Mouse (Mus musculus) lung, embryonic 16.5 days (tissue): Measurements from ENCODE around the gene Tmed2. TPM values are rescaled to one million over a fixed set of nuclear protein-coding genes. Genes with fewer than 3 reads are reported as not detected.
A peak's percentile ranks its signal among the peaks of the same experiment; 100 is the strongest.
"Not testable (repeated sequence)": the region's sequence is repeated elsewhere in the genome, so short reads cannot be mapped to it uniquely, and the experiment has no call there.

Experiments used
- ATAC-seq: fragments of 200-750 bp; cut with Nextera tagmentation; 2 replicates; pipeline ENCODE4 v1.8.0; 2017; ENCODE audit warnings: low read depth, mild to moderate bottlenecking, moderate library complexity
- H3K27ac ChIP-seq: fragments of 300-500 bp; sonication (generic); 2 replicates; pipeline ENCODE4 v1.5.1; 2014; ENCODE audit warnings: mild to moderate bottlenecking, control low read depth, low read length
- H3K27me3 ChIP-seq: fragments of 300-500 bp; sonication (generic); 2 replicates; pipeline ENCODE4 v1.6.1; 2014; ENCODE audit warnings: low read depth, low read length, mixed read lengths; ENCODE audit not compliant: control insufficient read depth, insufficient read depth
- H3K36me3 ChIP-seq: fragments of 300-500 bp; sonication (generic); 2 replicates; pipeline ENCODE4 v1.6.1; 2014; ENCODE audit warnings: low read length; ENCODE audit not compliant: control insufficient read depth, insufficient read depth
- H3K4me1 ChIP-seq: fragments of 300-500 bp; sonication (generic); replicated peaks from 2 replicates; pipeline ENCODE4 v1.6.1; 2014; ENCODE audit warnings: low read length, mixed read lengths; ENCODE audit not compliant: control insufficient read depth, insufficient read depth
- H3K4me2 ChIP-seq: fragments of 300-500 bp; sonication (generic); 2 replicates; pipeline ENCODE4 v1.6.1; 2014; ENCODE audit warnings: low read depth, low read length, control low read depth
- H3K4me3 ChIP-seq: fragments of 300-500 bp; sonication (generic); 2 replicates; pipeline ENCODE4 v1.5.1; 2014; ENCODE audit warnings: mild to moderate bottlenecking, low read length, control low read depth
- H3K9ac ChIP-seq: fragments of 300-500 bp; sonication (generic); 2 replicates; pipeline ENCODE4 v1.6.1; 2014; ENCODE audit warnings: low read length, control low read depth
- H3K9me3 ChIP-seq: fragments of 300-500 bp; sonication (generic); 2 replicates; pipeline ENCODE4 v1.6.1; 2016; ENCODE audit warnings: low read length; ENCODE audit not compliant: control insufficient read depth
- WGBS: fragments of 180-500 bp; shearing (Covaris S2); extraction: QIAGEN DNeasy Blood & Tissue Kit; methylation state at CpG from one replicate; pipeline ENCODE4 v1.1.7; 2014; 5-methylcytosine and 5-hydroxymethylcytosine counted together
- polyA plus RNA-seq: library from polyadenylated mRNA; unstranded; fragments of >200 nt; fragmentation: Nextera tagmentation; extraction: Ambion mirVana; gene quantifications from 2 replicates; pipeline ENCODE4 v1.2.1, GENCODE M21; 2015

Gene Tmed2
- polyA plus RNA-seq, 1 experiment from 2014 or later, result 611 TPM

- H3K9ac ChIP-seq, result peak overlapping the region; percentile 86
- WGBS, result 13% methylated on average over 14 of the region's 14 CpGs
- H3K27ac ChIP-seq, result peak overlapping the region; percentile 88
- no peaks in the 10 kb centered on the region for H3K36me3 ChIP-seq
- no peaks in the 10 kb centered on the region for H3K27me3 ChIP-seq
- ATAC-seq, result peak; percentile 23
- peaks cover 36% of the 10 kb centered on the region for H3K4me1 ChIP-seq
- peak overlapping the region; percentile 95 for H3K4me2 ChIP-seq
- H3K9me3 ChIP-seq, result no peaks in the 10 kb centered on the region
- peak overlapping the region; percentile 87 for H3K4me3 ChIP-seq
These were observed 8.9 kb upstream of the Tmed2 start for GRCm38 (mm10) chr5:124531583-124531930.

- no peaks in the 10 kb centered on the region for H3K9me3 ChIP-seq
- peak overlapping the region; percentile 24; the same call in 1 of the 2 replicates for H3K9ac ChIP-seq
- H3K4me2 ChIP-seq, result no peak overlapping the region
- H3K4me3 ChIP-seq, result no peak overlapping the region
- H3K27me3 ChIP-seq, result no peaks in the 10 kb centered on the region
- WGBS, result 29% methylated on average over 7 of the region's 7 CpGs
- H3K36me3 ChIP-seq, result no peaks in the 10 kb centered on the region
- ATAC-seq, result peak; percentile 29
- peaks cover 43% of the 10 kb centered on the region for H3K4me1 ChIP-seq
- peak overlapping the region; percentile 55 for H3K27ac ChIP-seq
These were observed 8.0 kb upstream of the Tmed2 start for GRCm38 (mm10) chr5:124532451-124532850.

- Histone ChIP-seq H3K9me3 (no peaks in the 10 kb centered on the region), H3K27ac (no peak overlapping the region), H3K9ac (no peak overlapping the region), H3K4me3 (no peak overlapping the region), H3K27me3 (no peaks in the 10 kb centered on the region), H3K4me2 (no peak overlapping the region), H3K36me3 (no peaks in the 10 kb centered on the region), H3K4me1 (peaks cover 23% of the 10 kb centered on the region)
- 51% methylated on average over 5 of the region's 5 CpGs for WGBS
- no peak for ATAC-seq
These were observed 5.5 kb upstream of the Tmed2 start for GRCm38 (mm10) chr5:124535016-124535415.

GRCm38 (mm10) chr5:124536776-124537175 is 3.7 kb upstream of the Tmed2 start:
- Histone ChIP-seq H3K9ac (peak overlapping the region; percentile 59), H3K36me3 (no peaks in the 10 kb centered on the region), H3K4me3 (peak overlapping the region; percentile 24), H3K27me3 (no peaks in the 10 kb centered on the region), H3K27ac (peak overlapping the region; percentile 78), H3K9me3 (no peaks in the 10 kb centered on the region), H3K4me1 (peaks cover 16% of the 10 kb centered on the region), H3K4me2 (peak overlapping the region; percentile 50)
- no peak for ATAC-seq
- WGBS, result 2% methylated on average over 16 of the region's 17 CpGs

- no peak overlapping the region for H3K27ac ChIP-seq
- ATAC-seq, result no peak
- no peak overlapping the region for H3K9ac ChIP-seq
- no peak overlapping the region for H3K4me3 ChIP-seq
- H3K4me1 ChIP-seq, result peaks cover 23% of the 10 kb centered on the region
- peaks cover 5% of the 10 kb centered on the region for H3K36me3 ChIP-seq
- H3K4me2 ChIP-seq, result no peak overlapping the region
- WGBS, result 74% methylated on average over 15 of the region's 16 CpGs
- H3K9me3 ChIP-seq, result no peaks in the 10 kb centered on the region
- H3K27me3 ChIP-seq, result no peaks in the 10 kb centered on the region
These were observed 1.4 kb upstream of the Tmed2 start for GRCm38 (mm10) chr5:124538813-124539792.

GRCm38 (mm10) chr5:124539905-124540304 is 590 bp upstream of the Tmed2 start:
- Histone ChIP-seq H3K4me2 (peak overlapping the region; percentile 55), H3K4me1 (peaks cover 23% of the 10 kb centered on the region), H3K9me3 (no peaks in the 10 kb centered on the region), H3K4me3 (peak overlapping the region; percentile 78), H3K27ac (0 out of 2 replicates have a peak overlapping the region, but pooled peaks have one; percentile 75), H3K9ac (no peak overlapping the region), H3K27me3 (no peaks in the 10 kb centered on the region), H3K36me3 (peaks cover 13% of the 10 kb centered on the region)
- ATAC-seq, result no peak
- WGBS, result 70% methylated on average over 4 of the region's 4 CpGs

- H3K4me2 ChIP-seq, result peak overlapping the region; percentile 69
- WGBS, result under 1% methylated on average over 48 of the region's 89 CpGs
- ATAC-seq, result peak; percentile 71
- no peaks in the 10 kb centered on the region for H3K9me3 ChIP-seq
- no peaks in the 10 kb centered on the region for H3K27me3 ChIP-seq
- peaks cover 24% of the 10 kb centered on the region for H3K36me3 ChIP-seq
- peak overlapping the region; percentile 88 for H3K27ac ChIP-seq
- peaks cover 23% of the 10 kb centered on the region for H3K4me1 ChIP-seq
- H3K9ac ChIP-seq, result peak overlapping the region; percentile 93
- H3K4me3 ChIP-seq, result peak overlapping the region; percentile 78
These were observed 558 bp downstream of the Tmed2 start for GRCm38 (mm10) chr5:124540905-124541601.

- 5% methylated on average over 8 of the region's 8 CpGs for WGBS
- peaks cover 30% of the 10 kb centered on the region for H3K36me3 ChIP-seq
- ATAC-seq, result no peak
- peak overlapping the region; percentile 93 for H3K9ac ChIP-seq
- H3K27ac ChIP-seq, result peak overlapping the region; percentile 88
- no peaks in the 10 kb centered on the region for H3K27me3 ChIP-seq
- peaks cover 21% of the 10 kb centered on the region for H3K4me1 ChIP-seq
- H3K4me2 ChIP-seq, result peak overlapping the region; percentile 69
- peak overlapping the region; percentile 78 for H3K4me3 ChIP-seq
- no peaks in the 10 kb centered on the region for H3K9me3 ChIP-seq
These were observed 1.1 kb downstream of the Tmed2 start for GRCm38 (mm10) chr5:124541602-124541973.

- 63% methylated on average over 4 of the region's 4 CpGs for WGBS
- H3K36me3 ChIP-seq, result peaks cover 34% of the 10 kb centered on the region
- not testable (repeated sequence) for H3K9ac ChIP-seq
These were observed 10.2 kb downstream of the Tmed2 start for GRCm38 (mm10) chr5:124550737-124551136.

More at GRCm38 (mm10) chr5:124550737-124551136, 10.2 kb downstream of the Tmed2 start:
- not testable (repeated sequence) for H3K9me3 ChIP-seq, ATAC-seq, H3K27me3 ChIP-seq, H3K27ac ChIP-seq, H3K4me2 ChIP-seq, H3K4me3 ChIP-seq
- peaks cover 11% of the 10 kb centered on the region for H3K4me1 ChIP-seq
